Mouse (Mus musculus) limb, embryonic 10.5 days (tissue): ENCODE measurements around the gene Rasgef1c. TPM values are rescaled to one million over a fixed set of nuclear protein-coding genes. Genes with fewer than 3 reads are reported as not detected.
A peak's percentile ranks its signal among the peaks of the same experiment; 100 is the strongest.

ENCODE experiments used
- DNase-seq: peaks from one replicate; pipeline ENCODE4 v3.0.0-alpha.2; 2017; ENCODE audit warnings: low spot score
- H3K27ac ChIP-seq: fragments of 300-500 bp; sonication (generic); 2 replicates; pipeline ENCODE4 v1.5.1; 2016; ENCODE audit warnings: mild to moderate bottlenecking
- H3K27me3 ChIP-seq: fragments of 300-500 bp; sonication (generic); 2 replicates; pipeline ENCODE4 v1.6.1; 2016; ENCODE audit warnings: low read depth, mild to moderate bottlenecking; ENCODE audit not compliant: poor library complexity, severe bottlenecking
- H3K36me3 ChIP-seq: fragments of 300-500 bp; sonication (generic); 2 replicates; pipeline ENCODE4 v1.6.1; 2016; ENCODE audit warnings: mild to moderate bottlenecking, moderate library complexity
- H3K4me1 ChIP-seq: fragments of 300-500 bp; sonication (generic); 2 replicates; pipeline ENCODE4 v1.6.1; 2016
- H3K4me3 ChIP-seq: fragments of 300-500 bp; sonication (generic); 2 replicates; pipeline ENCODE4 v1.5.1; 2016; ENCODE audit warnings: mild to moderate bottlenecking, moderate library complexity
- H3K9me3 ChIP-seq: fragments of 300-500 bp; sonication (generic); replicated peaks from 2 replicates; pipeline ENCODE4 v1.6.1; 2016; ENCODE audit warnings: mild to moderate bottlenecking
- WGBS: fragments of 180-500 bp; shearing (Covaris S2); methylation state at CpG from one replicate; pipeline ENCODE4 v1.1.7; 2016; 5-methylcytosine and 5-hydroxymethylcytosine counted together
- polyA plus RNA-seq: library from polyadenylated mRNA; unstranded; fragments of >200 nt; fragmentation: Nextera tagmentation; extraction: Ambion mirVana; gene quantifications from 2 replicates; pipeline ENCODE4 v1.2.1, GENCODE M21; 2016

The Rasgef1c gene
- polyA plus RNA-seq, 1 experiment from 2014 or later = 0.15 TPM

DNA sequence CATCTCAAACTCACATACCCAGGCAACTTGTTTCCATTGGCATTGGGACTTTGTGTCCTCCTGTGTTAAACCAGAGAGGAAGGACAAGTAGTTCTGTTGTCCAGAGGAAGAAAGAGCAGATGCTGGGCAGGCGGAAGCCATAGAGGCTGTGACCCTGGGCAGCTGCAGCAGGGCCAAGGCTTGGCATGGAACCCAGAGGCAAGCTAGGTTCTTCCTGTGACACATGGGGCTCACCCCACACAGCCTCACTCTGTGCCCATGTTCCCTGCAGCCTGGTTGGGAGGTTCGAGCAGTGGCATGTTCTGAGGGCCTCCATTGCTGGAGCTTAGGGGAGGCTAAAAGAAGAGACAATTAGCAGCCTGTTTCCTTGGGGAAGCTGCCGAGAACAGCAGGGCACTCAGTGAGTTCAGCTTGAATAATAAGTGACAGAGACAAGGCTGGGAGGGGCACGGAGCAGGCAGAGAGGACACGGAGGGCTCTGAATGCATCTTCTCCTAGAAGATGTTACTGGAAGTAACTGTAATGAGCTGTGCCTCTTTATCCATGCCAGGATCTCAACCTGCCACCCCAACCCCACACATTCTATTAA lies 29.5 kb downstream of the Rasgef1c start:
- peaks cover 24% of the 10 kb centered on the region for H3K27me3 ChIP-seq
- H3K9me3 ChIP-seq = no peaks in the 10 kb centered on the region
- no peak overlapping the region for H3K27ac ChIP-seq
- H3K4me3 ChIP-seq = no peak overlapping the region
- no peaks in the 10 kb centered on the region for H3K36me3 ChIP-seq
- WGBS = 34% methylated on average over 5 of the region's 5 CpGs
- no peak for DNase-seq
- peaks cover 46% of the 10 kb centered on the region for H3K4me1 ChIP-seq

GRCm38 (mm10) chr11:49931853-49932252 lies 30.2 kb downstream of the Rasgef1c start:
- Histone ChIP-seq H3K27me3 (peaks cover 25% of the 10 kb centered on the region), H3K27ac (no peak overlapping the region), H3K9me3 (no peaks in the 10 kb centered on the region), H3K4me1 (peaks cover 39% of the 10 kb centered on the region), H3K4me3 (no peak overlapping the region), H3K36me3 (no peaks in the 10 kb centered on the region)
- 4% methylated on average over 7 of the region's 7 CpGs for WGBS
- DNase-seq = peak; percentile 61

- no peak overlapping the region for H3K27ac ChIP-seq
- 87% methylated on average over 1 of the region's 1 CpGs for WGBS
- no peaks in the 10 kb centered on the region for H3K36me3 ChIP-seq
- peaks cover 28% of the 10 kb centered on the region for H3K4me1 ChIP-seq
- no peak overlapping the region for H3K4me3 ChIP-seq
- 0 out of 2 replicates have a peak, but pooled peaks cover 10% of the 10 kb centered on the region for H3K27me3 ChIP-seq
- H3K9me3 ChIP-seq = no peaks in the 10 kb centered on the region
- DNase-seq = no peak
Observed at GRCm38 (mm10) chr11:49933811-49934210, 32.2 kb downstream of the Rasgef1c start.

GRCm38 (mm10) chr11:49934322-49934721 lies 32.7 kb downstream of the Rasgef1c start:
- no peak for DNase-seq
- 78% methylated on average over 10 of the region's 10 CpGs for WGBS

GRCm38 (mm10) chr11:49936458-49936857 lies 34.8 kb downstream of the Rasgef1c start:
- H3K9me3 ChIP-seq = no peaks in the 10 kb centered on the region
- H3K27me3 ChIP-seq = 0 out of 2 replicates have a peak, but pooled peaks cover 6% of the 10 kb centered on the region
- no peaks in the 10 kb centered on the region for H3K36me3 ChIP-seq
- no peak for DNase-seq
- 82% methylated on average over 9 of the region's 9 CpGs for WGBS
- H3K27ac ChIP-seq = no peak overlapping the region
- H3K4me1 ChIP-seq = peaks cover 30% of the 10 kb centered on the region
- H3K4me3 ChIP-seq = no peak overlapping the region

More at GRCm38 (mm10) chr11:49934322-49934721, 32.7 kb downstream of the Rasgef1c start:
- Histone ChIP-seq H3K9me3 (no peaks in the 10 kb centered on the region), H3K27me3 (0 out of 2 replicates have a peak, but pooled peaks cover 6% of the 10 kb centered on the region), H3K27ac (no peak overlapping the region), H3K4me3 (no peak overlapping the region), H3K36me3 (no peaks in the 10 kb centered on the region), H3K4me1 (peaks cover 33% of the 10 kb centered on the region)

- no peaks in the 10 kb centered on the region for H3K9me3 ChIP-seq
- H3K27me3 ChIP-seq = 0 out of 2 replicates have a peak, but pooled peaks cover 6% of the 10 kb centered on the region
- H3K4me1 ChIP-seq = peaks cover 18% of the 10 kb centered on the region
- WGBS = 92% methylated on average over 6 of the region's 6 CpGs
- no peaks in the 10 kb centered on the region for H3K36me3 ChIP-seq
- no peak overlapping the region for H3K27ac ChIP-seq
- no peak overlapping the region for H3K4me3 ChIP-seq
- no peak for DNase-seq
Observed at GRCm38 (mm10) chr11:49937779-49938178, 36.1 kb downstream of the Rasgef1c start.

DNA sequence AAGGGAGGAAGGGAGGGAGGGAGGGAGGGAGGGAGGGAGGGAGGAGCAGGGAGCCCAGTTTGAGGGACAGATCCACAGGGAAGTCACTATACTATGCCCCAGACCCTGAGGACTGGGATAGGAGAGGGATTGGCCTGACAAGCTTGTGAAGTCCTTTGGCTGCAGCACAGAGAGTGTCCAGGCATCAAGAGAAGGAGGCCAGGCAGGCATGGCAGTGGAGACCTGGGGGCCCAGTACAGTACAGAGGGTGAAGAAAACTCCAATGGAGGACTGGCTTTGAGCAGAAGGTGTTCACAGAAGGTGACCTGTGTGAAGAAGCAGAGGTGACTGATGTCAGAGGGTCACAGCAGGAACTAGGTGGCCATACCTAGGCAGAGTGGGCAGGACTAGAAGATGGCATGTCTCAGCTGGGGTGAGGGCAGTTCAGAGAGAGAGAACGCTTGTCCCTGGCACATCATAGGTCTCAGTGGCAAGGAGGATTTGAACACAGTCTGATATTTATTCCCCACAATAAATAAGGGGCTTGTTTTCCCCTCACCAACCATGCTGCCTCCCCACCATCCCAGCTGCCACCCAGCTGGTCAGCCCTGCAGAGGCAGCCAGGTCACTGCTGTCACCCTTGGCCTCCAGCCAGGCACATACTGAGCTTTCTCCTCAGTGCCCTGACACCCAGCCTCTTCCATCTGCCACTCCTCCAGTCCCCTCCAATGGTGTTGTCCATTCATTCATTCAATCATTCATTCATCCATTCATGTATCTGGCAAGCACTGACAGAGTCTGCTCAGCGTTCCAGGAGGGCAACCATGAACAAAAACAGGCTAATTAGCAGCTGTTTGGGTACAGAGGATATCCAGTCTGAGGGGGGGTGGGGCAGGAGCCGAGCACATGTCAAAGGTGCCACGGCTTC lies 36.9 kb downstream of the Rasgef1c start:
- peaks cover 18% of the 10 kb centered on the region for H3K4me1 ChIP-seq
- no peak overlapping the region for H3K4me3 ChIP-seq
- no peaks in the 10 kb centered on the region for H3K36me3 ChIP-seq
- DNase-seq = no peak
- no peak overlapping the region for H3K27ac ChIP-seq
- WGBS = 56% methylated on average over 4 of the region's 4 CpGs
- H3K27me3 ChIP-seq = 0 out of 2 replicates have a peak, but pooled peaks cover 6% of the 10 kb centered on the region
- H3K9me3 ChIP-seq = no peaks in the 10 kb centered on the region

GRCm38 (mm10) chr11:49942841-49943240 lies 41.2 kb downstream of the Rasgef1c start:
- no peak for DNase-seq
- WGBS = 76% methylated on average over 4 of the region's 4 CpGs
- H3K4me1 ChIP-seq = peaks cover 15% of the 10 kb centered on the region
- no peak overlapping the region for H3K27ac ChIP-seq
- H3K27me3 ChIP-seq = no peaks in the 10 kb centered on the region
- no peak overlapping the region for H3K4me3 ChIP-seq
- H3K36me3 ChIP-seq = no peaks in the 10 kb centered on the region
- H3K9me3 ChIP-seq = no peaks in the 10 kb centered on the region

DNA sequence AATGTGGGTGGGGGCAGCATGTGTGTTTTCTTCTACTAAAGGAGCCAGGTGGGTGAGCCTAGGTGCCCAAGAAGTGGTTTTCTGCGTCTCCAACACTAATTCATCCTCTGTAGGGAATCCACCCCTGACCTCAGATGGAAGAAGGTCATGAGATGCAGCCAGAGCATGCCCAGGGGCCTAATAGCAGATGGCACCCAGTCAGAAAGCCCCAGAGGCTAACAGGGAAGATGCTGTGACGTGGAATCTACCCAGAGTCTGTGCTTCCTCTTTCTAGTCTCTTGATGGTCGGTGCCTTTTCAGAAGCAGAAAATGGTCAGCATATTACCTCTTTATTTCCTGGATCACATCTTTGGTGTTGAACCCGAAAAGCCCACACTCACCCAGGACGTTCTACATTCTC lies 42.3 kb downstream of the Rasgef1c start:
- Histone ChIP-seq H3K4me1 (peaks cover 8% of the 10 kb centered on the region), H3K27me3 (no peaks in the 10 kb centered on the region), H3K27ac (no peak overlapping the region), H3K4me3 (no peak overlapping the region), H3K36me3 (no peaks in the 10 kb centered on the region), H3K9me3 (no peaks in the 10 kb centered on the region)
- WGBS = 87% methylated on average over 5 of the region's 5 CpGs
- no peak for DNase-seq

DNA sequence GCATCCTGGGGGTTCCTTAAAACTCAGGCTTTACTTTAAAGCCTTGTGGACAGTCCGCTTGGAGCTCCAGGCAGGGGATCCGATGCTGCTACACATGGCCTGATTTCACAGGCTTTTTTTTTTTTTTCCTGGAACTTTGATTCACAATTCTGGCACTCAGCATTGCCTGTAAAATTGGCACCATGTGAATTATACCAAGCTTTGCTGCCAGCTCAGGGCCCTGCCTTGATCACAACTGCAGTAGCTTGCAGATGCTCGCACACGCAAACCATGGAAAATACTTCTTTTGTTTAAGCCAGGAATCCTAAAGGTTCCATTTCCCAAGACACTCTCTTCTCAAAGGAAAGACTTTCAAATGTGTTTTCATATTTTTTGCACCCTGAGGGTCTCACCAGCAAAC lies 44.1 kb downstream of the Rasgef1c start:
- H3K9me3 ChIP-seq = no peaks in the 10 kb centered on the region
- no peak for DNase-seq
- no peaks in the 10 kb centered on the region for H3K27me3 ChIP-seq
- H3K27ac ChIP-seq = no peak overlapping the region
- no peaks in the 10 kb centered on the region for H3K36me3 ChIP-seq
- WGBS = 95% methylated on average over 4 of the region's 4 CpGs
- no peak overlapping the region for H3K4me3 ChIP-seq
- no peaks in the 10 kb centered on the region for H3K4me1 ChIP-seq

GRCm38 (mm10) chr11:49949839-49950238 lies 48.2 kb downstream of the Rasgef1c start:
- no peak overlapping the region for H3K4me3 ChIP-seq
- H3K4me1 ChIP-seq = no peaks in the 10 kb centered on the region
- DNase-seq = no peak
- H3K27ac ChIP-seq = no peak overlapping the region
- peaks cover 2% of the 10 kb centered on the region for H3K27me3 ChIP-seq
- H3K36me3 ChIP-seq = no peaks in the 10 kb centered on the region
- no peaks in the 10 kb centered on the region for H3K9me3 ChIP-seq
- 83% methylated on average over 5 of the region's 5 CpGs for WGBS

DNA sequence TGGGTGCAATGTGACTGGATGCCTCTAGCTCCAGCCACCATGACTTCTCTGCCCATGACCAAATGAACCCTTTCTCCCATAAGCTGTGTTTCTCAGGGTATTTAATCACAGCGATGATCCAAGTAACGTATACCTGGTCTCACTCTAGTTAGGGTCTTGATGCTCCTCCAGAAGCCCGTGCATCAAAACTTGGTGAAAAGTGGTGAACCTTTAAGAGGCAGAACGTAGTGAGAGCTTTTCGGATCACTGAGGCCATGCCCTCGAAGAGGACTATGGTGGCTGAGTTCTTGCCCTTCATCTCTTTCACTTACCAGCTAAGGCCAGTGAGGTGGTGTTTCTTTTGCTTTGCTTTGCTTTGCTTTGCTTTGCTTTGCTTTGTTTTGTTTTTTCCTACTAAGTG lies 52.0 kb downstream of the Rasgef1c start:
- H3K4me1 ChIP-seq = no peaks in the 10 kb centered on the region
- H3K36me3 ChIP-seq = no peaks in the 10 kb centered on the region
- no peak for DNase-seq
- 92% methylated on average over 6 of the region's 6 CpGs for WGBS
- peaks cover 15% of the 10 kb centered on the region for H3K27me3 ChIP-seq
- H3K27ac ChIP-seq = no peak overlapping the region
- H3K9me3 ChIP-seq = no peaks in the 10 kb centered on the region
- no peak overlapping the region for H3K4me3 ChIP-seq

- H3K4me1 ChIP-seq = no peaks in the 10 kb centered on the region
- peak; percentile 88 for DNase-seq
- H3K36me3 ChIP-seq = no peaks in the 10 kb centered on the region
- 29% methylated on average over 8 of the region's 8 CpGs for WGBS
- peaks cover 27% of the 10 kb centered on the region for H3K27me3 ChIP-seq
- H3K4me3 ChIP-seq = no peak overlapping the region
- no peaks in the 10 kb centered on the region for H3K9me3 ChIP-seq
- H3K27ac ChIP-seq = no peak overlapping the region
Observed at GRCm38 (mm10) chr11:49955577-49956261, 54.1 kb downstream of the Rasgef1c start.
